Mouse (Mus musculus) hindbrain, embryonic 15.5 days (tissue): ENCODE results near the gene Wls. TPM values are rescaled to one million over a fixed set of nuclear protein-coding genes. Genes with fewer than 3 reads are reported as not detected.

ENCODE experiments used
- ATAC-seq: fragments of 200-750 bp; cut with Nextera tagmentation; 2 replicates; pipeline ENCODE4 v1.8.0; 2017; ENCODE audit warnings: low read depth, moderate number of reproducible peaks, moderate TSS enrichment; ENCODE audit not compliant: low FRiP score
- H3K27ac ChIP-seq: fragments of 300-500 bp; sonication (generic); replicated peaks from 2 replicates; pipeline ENCODE4 v1.5.1; 2015; ENCODE audit warnings: mild to moderate bottlenecking, inconsistent platforms
- H3K27me3 ChIP-seq: fragments of 300-500 bp; sonication (generic); 2 replicates; pipeline ENCODE4 v1.6.1; 2015; ENCODE audit warnings: control low read depth, inconsistent platforms
- H3K36me3 ChIP-seq: fragments of 300-500 bp; sonication (generic); 2 replicates; pipeline ENCODE4 v1.6.1; 2015; ENCODE audit warnings: control low read depth, inconsistent platforms
- H3K4me1 ChIP-seq: fragments of 300-500 bp; sonication (generic); replicated peaks from 2 replicates; pipeline ENCODE4 v1.6.1; 2015; ENCODE audit warnings: control low read depth, inconsistent platforms
- H3K4me2 ChIP-seq: fragments of 300-500 bp; sonication (generic); 2 replicates; pipeline ENCODE4 v1.6.1; 2015; ENCODE audit warnings: moderate library complexity, mild to moderate bottlenecking, inconsistent platforms
- H3K4me3 ChIP-seq: fragments of 300-500 bp; sonication (generic); 2 replicates; pipeline ENCODE4 v1.5.1; 2015; ENCODE audit warnings: mild to moderate bottlenecking, inconsistent platforms
- H3K9ac ChIP-seq: fragments of 300-500 bp; sonication (generic); 2 replicates; pipeline ENCODE4 v1.6.1; 2015; ENCODE audit warnings: inconsistent platforms
- H3K9me3 ChIP-seq: fragments of 300-500 bp; sonication (generic); 2 replicates; pipeline ENCODE4 v1.6.1; 2016; ENCODE audit warnings: control low read depth, inconsistent platforms
- WGBS: fragments of 180-500 bp; shearing (Covaris S2); methylation state at CpG from one replicate; pipeline ENCODE4 v1.1.7; 2015; 5-methylcytosine and 5-hydroxymethylcytosine counted together
- polyA plus RNA-seq: library from polyadenylated mRNA; unstranded; fragments of >200 nt; fragmentation: Nextera tagmentation; extraction: Ambion mirVana; gene quantifications from 2 replicates; pipeline ENCODE4 v1.2.1, GENCODE M21; 2015

The Wls gene
- polyA plus RNA-seq, result 72.2 and 80.9 TPM in 2 replicates

DNA sequence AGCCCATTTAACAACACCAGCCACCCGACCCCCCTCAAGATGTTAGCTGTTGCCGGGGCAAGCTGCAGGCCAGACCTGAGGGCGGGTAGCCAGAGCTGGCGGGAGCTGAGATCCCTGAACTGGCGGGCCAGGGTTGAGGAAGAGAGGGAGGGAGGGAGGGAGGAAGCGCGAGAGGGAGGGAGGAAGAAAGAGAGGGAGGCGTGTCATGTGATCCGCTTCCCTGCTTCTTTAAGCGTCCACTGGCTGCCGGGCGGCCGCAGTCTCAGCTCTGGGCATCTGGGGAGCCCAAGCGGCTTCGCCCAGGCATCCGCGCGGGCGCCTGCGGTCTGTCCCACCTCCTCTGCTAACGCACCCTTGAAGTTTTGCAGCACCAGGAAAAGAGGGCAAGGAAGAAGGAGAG is at the start of gene Wls:
TSS of gene Wls (plus strand) at position 192 of the 400 bp plus-strand sequence.
- Histone ChIP-seq H3K4me3 (peak within 1 kb of the TSS; percentile 58), H3K9me3 (no peaks in the 10 kb centered on the region), H3K4me1 (peaks cover 14% of the 10 kb centered on the region), H3K27me3 (no peaks in the 10 kb centered on the region), H3K9ac (peak within 1 kb of the TSS; percentile 54), H3K4me2 (peak within 1 kb of the TSS; percentile 97), H3K27ac (peak within 1 kb of the TSS; percentile 73), H3K36me3 (no peaks in the 10 kb centered on the region)
- peak; percentile 93 for ATAC-seq
- WGBS, result under 1% methylated on average over 19 of the region's 21 CpGs

- H3K4me1 ChIP-seq, result no peaks in the 10 kb centered on the region
- ATAC-seq, result no peak
- no peak overlapping the region for H3K9ac ChIP-seq
- no peaks in the 10 kb centered on the region for H3K27me3 ChIP-seq
- no peaks in the 10 kb centered on the region for H3K9me3 ChIP-seq
- H3K36me3 ChIP-seq, result no peaks in the 10 kb centered on the region
- 12% methylated on average over 2 of the region's 2 CpGs for WGBS
- H3K27ac ChIP-seq, result no peak overlapping the region
- H3K4me2 ChIP-seq, result no peak overlapping the region
- H3K4me3 ChIP-seq, result no peak overlapping the region
These were observed 49.7 kb upstream of the Wls start for GRCm38 (mm10) chr3:159789781-159790180.

GRCm38 (mm10) chr3:159831535-159831934 is 7.9 kb upstream of the Wls start:
- no peak overlapping the region for H3K4me3 ChIP-seq
- ATAC-seq, result no peak
- H3K36me3 ChIP-seq, result no peaks in the 10 kb centered on the region
- H3K9ac ChIP-seq, result no peak overlapping the region
- no peaks in the 10 kb centered on the region for H3K27me3 ChIP-seq
- no peak overlapping the region for H3K27ac ChIP-seq
- no peak overlapping the region for H3K4me2 ChIP-seq
- no peaks in the 10 kb centered on the region for H3K4me1 ChIP-seq
- no peaks in the 10 kb centered on the region for H3K9me3 ChIP-seq

GRCm38 (mm10) chr3:159840002-159840816 is 737 bp downstream of the Wls start:
- ATAC-seq, result peak; percentile 79
- Histone ChIP-seq H3K4me2 (peak overlapping the region; percentile 97), H3K4me3 (peak overlapping the region; percentile 58), H3K27me3 (no peaks in the 10 kb centered on the region), H3K9ac (peak overlapping the region; percentile 54), H3K4me1 (peaks cover 14% of the 10 kb centered on the region), H3K9me3 (no peaks in the 10 kb centered on the region), H3K27ac (peak overlapping the region; percentile 73), H3K36me3 (no peaks in the 10 kb centered on the region)
- WGBS, result under 1% methylated on average over 27 of the region's 27 CpGs

DNA sequence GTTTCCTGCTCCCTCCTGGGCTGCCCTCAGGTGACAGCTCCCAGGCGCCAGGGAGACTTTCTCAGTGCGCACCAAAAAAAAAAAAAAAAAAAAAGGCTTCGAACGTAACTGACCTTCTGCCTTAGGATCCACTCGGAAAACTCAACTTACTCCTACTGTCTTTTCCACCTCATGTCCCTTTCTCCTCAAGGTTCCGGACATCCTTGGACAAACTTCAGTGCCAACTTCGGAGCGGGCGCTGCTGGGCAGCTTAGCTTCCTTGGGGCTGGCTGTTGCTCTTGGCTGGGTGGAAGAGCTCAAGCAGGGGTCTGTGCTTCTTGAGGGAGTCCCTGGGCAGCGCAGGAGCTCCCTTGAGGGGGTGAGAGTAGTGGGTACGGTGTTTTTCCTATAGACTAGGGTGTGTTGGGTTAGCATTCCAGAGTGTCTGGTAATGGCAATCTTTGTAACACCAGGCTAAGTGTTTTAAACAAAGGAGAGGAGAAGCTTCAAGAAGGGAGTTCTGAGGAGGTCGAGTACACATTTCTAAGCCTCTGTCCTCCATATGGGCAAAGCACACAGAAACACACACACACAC is 1.4 kb downstream of the Wls start:
- H3K27ac ChIP-seq, result peak overlapping the region; percentile 73
- no peaks in the 10 kb centered on the region for H3K9me3 ChIP-seq
- peak overlapping the region; percentile 58 for H3K4me3 ChIP-seq
- 0 out of 2 replicates have a peak, but pooled peaks have one; percentile 11 for ATAC-seq
- H3K9ac ChIP-seq, result peak overlapping the region; percentile 54
- H3K4me2 ChIP-seq, result peak overlapping the region; percentile 97
- H3K27me3 ChIP-seq, result no peaks in the 10 kb centered on the region
- WGBS, result under 1% methylated on average over 12 of the region's 12 CpGs
- H3K36me3 ChIP-seq, result no peaks in the 10 kb centered on the region
- peaks cover 14% of the 10 kb centered on the region for H3K4me1 ChIP-seq

DNA sequence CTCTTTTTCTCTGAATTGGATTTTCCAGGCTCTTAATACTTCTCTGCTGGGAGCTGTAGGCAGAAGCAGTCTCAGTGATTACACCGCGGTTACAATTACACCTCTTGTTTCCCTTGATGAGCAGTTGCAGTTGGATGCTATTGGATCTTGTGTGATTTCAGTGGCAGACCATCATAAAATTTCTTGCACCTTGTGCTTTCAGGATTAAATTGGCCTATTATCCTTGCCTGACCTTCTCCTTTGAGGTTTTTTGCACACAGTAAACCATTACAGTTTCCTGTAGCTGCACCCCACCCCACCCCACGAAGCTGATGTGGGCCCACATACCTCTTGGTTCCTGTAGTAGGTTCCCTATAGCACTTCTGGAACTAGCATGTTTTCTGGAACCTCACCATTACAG is 2.0 kb downstream of the Wls start:
- 14% methylated on average over 3 of the region's 3 CpGs for WGBS
- Histone ChIP-seq H3K27me3 (no peaks in the 10 kb centered on the region), H3K9ac (peak overlapping the region; percentile 54), H3K9me3 (no peaks in the 10 kb centered on the region), H3K27ac (peak overlapping the region; percentile 17; the same call in 1 of the 2 replicates), H3K4me3 (peak overlapping the region; percentile 58), H3K4me1 (peaks cover 14% of the 10 kb centered on the region), H3K4me2 (peak overlapping the region; percentile 97), H3K36me3 (no peaks in the 10 kb centered on the region)
- ATAC-seq, result no peak

- no peak overlapping the region for H3K4me3 ChIP-seq
- no peaks in the 10 kb centered on the region for H3K9me3 ChIP-seq
- H3K4me1 ChIP-seq, result peaks cover 14% of the 10 kb centered on the region
- no peak overlapping the region for H3K4me2 ChIP-seq
- 79% methylated on average over 4 of the region's 4 CpGs for WGBS
- H3K27me3 ChIP-seq, result no peaks in the 10 kb centered on the region
- H3K27ac ChIP-seq, result no peak overlapping the region
- ATAC-seq, result no peak
- H3K36me3 ChIP-seq, result no peaks in the 10 kb centered on the region
- no peak overlapping the region for H3K9ac ChIP-seq
These were observed 3.7 kb downstream of the Wls start for GRCm38 (mm10) chr3:159843135-159843534.

DNA sequence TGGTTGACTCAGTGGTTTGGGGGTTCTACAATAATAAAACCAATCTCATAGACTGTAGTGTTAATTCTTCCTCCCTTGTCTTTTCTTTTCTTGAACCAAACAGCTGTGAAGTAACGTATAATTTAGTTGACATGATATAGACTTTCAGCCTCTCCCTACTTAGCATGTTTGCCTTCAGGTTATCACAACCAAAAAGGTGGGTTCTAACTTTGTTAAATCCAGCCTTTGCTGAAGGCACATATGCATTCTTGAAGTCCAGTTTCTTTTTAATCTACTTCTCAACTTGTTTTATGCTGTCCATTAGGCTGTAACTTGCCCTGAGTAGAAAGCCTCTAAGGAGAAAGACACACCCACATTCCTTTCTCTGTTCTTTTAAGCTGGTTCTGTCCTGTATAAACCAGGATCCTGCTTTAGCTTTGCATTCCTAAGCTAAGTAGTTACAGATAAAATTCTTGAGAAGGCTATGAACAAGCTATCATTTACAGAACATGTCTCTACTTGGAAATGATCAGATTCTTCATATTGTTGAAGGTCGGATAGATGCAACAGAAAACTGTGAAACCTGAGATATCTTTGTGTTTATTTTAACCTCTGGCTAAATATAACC is 8.0 kb downstream of the Wls start:
- H3K4me2 ChIP-seq, result no peak overlapping the region
- H3K9me3 ChIP-seq, result no peaks in the 10 kb centered on the region
- H3K4me3 ChIP-seq, result no peak overlapping the region
- ATAC-seq, result no peak
- no peak overlapping the region for H3K9ac ChIP-seq
- no peaks in the 10 kb centered on the region for H3K4me1 ChIP-seq
- no peaks in the 10 kb centered on the region for H3K36me3 ChIP-seq
- no peak overlapping the region for H3K27ac ChIP-seq
- no peaks in the 10 kb centered on the region for H3K27me3 ChIP-seq
- 69% methylated on average over 2 of the region's 2 CpGs for WGBS

GRCm38 (mm10) chr3:159848156-159848555 is 8.7 kb downstream of the Wls start:
- Histone ChIP-seq H3K4me3 (no peak overlapping the region), H3K9ac (no peak overlapping the region), H3K4me1 (no peaks in the 10 kb centered on the region), H3K4me2 (no peak overlapping the region), H3K36me3 (no peaks in the 10 kb centered on the region), H3K9me3 (no peaks in the 10 kb centered on the region), H3K27ac (no peak overlapping the region), H3K27me3 (no peaks in the 10 kb centered on the region)
- ATAC-seq, result no peak

- Histone ChIP-seq H3K9ac (no peak overlapping the region), H3K4me1 (no peaks in the 10 kb centered on the region), H3K4me3 (no peak overlapping the region), H3K27ac (no peak overlapping the region), H3K27me3 (no peaks in the 10 kb centered on the region), H3K9me3 (no peaks in the 10 kb centered on the region), H3K4me2 (no peak overlapping the region), H3K36me3 (no peaks in the 10 kb centered on the region)
- ATAC-seq, result peak; percentile 66; the same call in 1 of the 2 replicates
- 19% methylated on average over 2 of the region's 2 CpGs for WGBS
These were observed 12.0 kb downstream of the Wls start for GRCm38 (mm10) chr3:159851476-159851875.

- 18% methylated on average over 2 of the region's 2 CpGs for WGBS
- peak; percentile 86 for ATAC-seq
- Histone ChIP-seq H3K27me3 (no peaks in the 10 kb centered on the region), H3K4me2 (no peak overlapping the region), H3K4me3 (no peak overlapping the region), H3K27ac (no peak overlapping the region), H3K9me3 (no peaks in the 10 kb centered on the region), H3K36me3 (no peaks in the 10 kb centered on the region), H3K4me1 (no peaks in the 10 kb centered on the region), H3K9ac (no peak overlapping the region)
These were observed 12.5 kb downstream of the Wls start for GRCm38 (mm10) chr3:159851980-159852379.

DNA sequence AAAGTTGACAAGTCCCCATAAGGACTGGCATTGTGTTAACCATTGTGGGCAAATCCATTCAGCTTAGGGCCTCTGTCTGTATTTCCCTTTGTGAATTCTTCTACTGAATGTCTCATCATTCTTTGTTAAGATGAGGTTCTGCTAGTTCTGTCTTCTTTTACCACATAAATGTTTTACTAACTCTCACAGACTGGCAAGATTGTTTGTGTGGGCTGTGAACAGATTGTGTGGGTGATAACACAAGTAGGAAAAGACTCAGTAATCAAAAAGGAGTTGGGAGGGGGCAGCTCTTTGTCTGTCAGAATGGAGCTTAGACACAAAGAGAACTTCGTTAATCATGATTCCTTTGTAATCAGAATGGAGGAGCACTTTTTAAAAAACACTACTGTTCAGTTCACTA is 17.6 kb downstream of the Wls start:
- no peaks in the 10 kb centered on the region for H3K9me3 ChIP-seq
- no peaks in the 10 kb centered on the region for H3K4me1 ChIP-seq
- H3K4me2 ChIP-seq, result no peak overlapping the region
- ATAC-seq, result no peak
- no peak overlapping the region for H3K4me3 ChIP-seq
- H3K27ac ChIP-seq, result no peak overlapping the region
- no peak overlapping the region for H3K9ac ChIP-seq
- no peaks in the 10 kb centered on the region for H3K27me3 ChIP-seq
- WGBS, result 24% methylated on average over 1 of the region's 1 CpGs
- no peaks in the 10 kb centered on the region for H3K36me3 ChIP-seq
